ENCODE assay signal across 9 mouse cellular contexts in the genomic region with DNA sequence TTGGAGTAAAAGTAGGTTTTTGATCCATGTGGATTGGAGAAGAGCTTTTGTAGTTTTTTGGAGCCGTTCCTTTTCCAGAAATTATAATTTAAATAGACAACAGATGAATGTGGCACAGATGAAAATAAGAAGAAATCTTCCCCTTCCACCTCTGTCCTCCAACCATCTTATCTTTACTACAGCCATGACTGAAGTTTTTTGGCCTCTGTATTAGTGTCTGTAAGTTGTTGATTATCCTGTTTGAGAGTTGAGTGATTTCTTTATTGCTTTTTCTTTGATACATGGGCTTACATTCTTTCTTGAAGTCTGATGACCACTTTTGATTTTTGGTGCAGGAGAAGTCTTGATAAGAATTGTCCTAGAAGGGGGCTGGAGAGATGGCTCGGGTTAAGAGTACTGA. TPM values are rescaled to one million over a fixed set of nuclear protein-coding genes. Genes with fewer than 3 reads are reported as not detected.
DNase-seq lines count a peak whose midpoint lies in the region; ATAC-seq lines count a peak whose summit lies in the region.
"Had no signal": no experiment of that assay in that cellular context is flagged by ENCODE, and none has a peak within 500 bp of the region (broad histone marks: within the 10 kb centered on the region; RNA-seq: fewer than 3 reads in every experiment).

No protein-coding gene starts in this region.

- 46% methylated on average over 2 of the region's 2 CpGs for WGBS in lung, embryonic 15.5 days
- 80% methylated on average over 2 of the region's 2 CpGs for WGBS in forebrain, embryonic 12.5 days
- 77% methylated on average over 2 of the region's 2 CpGs for WGBS in limb, embryonic 12.5 days
- WGBS in neural tube, embryonic 15.5 days, result 77% methylated on average over 2 of the region's 2 CpGs

- no peak overlapping the region for H3K27ac ChIP-seq in lung, embryonic 15.5 days
- no peak overlapping the region for H3K27ac ChIP-seq in forebrain, embryonic 12.5 days
- H3K27ac ChIP-seq in limb, embryonic 12.5 days, result no peak overlapping the region
- H3K27ac ChIP-seq in neural tube, embryonic 15.5 days (replicated peaks), result no peak overlapping the region; the same call in 1 of the 2 replicates

- no peak for DNase-seq in lung, postnatal 36 days
- DNase-seq in natural killer cell, adult 2 months (ENCODE audit: low spot score in 2 of 2), result no peak
- DNase-seq in left cerebral cortex, postnatal 14 days (ENCODE audit: low spot score in 2 of 2), result no peak
- DNase-seq in adrenal gland, postnatal 25 days, result no peak
- DNase-seq: thymus, postnatal 4 days had no signal

- ATAC-seq in lung, embryonic 15.5 days (ENCODE audit: borderline replicate concordance, extremely low read depth, low FRiP score, low TSS enrichment), result no peak
- no peak for ATAC-seq in forebrain, embryonic 12.5 days (ENCODE audit: low FRiP score)
- ATAC-seq in limb, embryonic 12.5 days (ENCODE audit: insufficient number of reproducible peaks, insufficient read depth, low FRiP score, low TSS enrichment, low read depth), result no peak
- ATAC-seq in neural tube, embryonic 15.5 days (ENCODE audit: low FRiP score), result no peak

- peaks cover 27% of the 10 kb centered on the region for H3K4me1 ChIP-seq in lung, embryonic 15.5 days
- H3K4me1 ChIP-seq in forebrain, embryonic 12.5 days, result peaks cover 23% of the 10 kb centered on the region
- peaks cover 12% of the 10 kb centered on the region for H3K4me1 ChIP-seq in limb, embryonic 12.5 days (replicated peaks)
- peaks cover 41% of the 10 kb centered on the region for H3K4me1 ChIP-seq in neural tube, embryonic 15.5 days

- H3K36me3 ChIP-seq in lung, embryonic 15.5 days, result no peaks in the 10 kb centered on the region
- H3K36me3 ChIP-seq in forebrain, embryonic 12.5 days (replicated peaks), result no peaks in the 10 kb centered on the region; the same call in 1 of the 2 replicates
- peaks cover 6% of the 10 kb centered on the region; the same call in 1 of the 2 replicates for H3K36me3 ChIP-seq in limb, embryonic 12.5 days
- no peaks in the 10 kb centered on the region for H3K36me3 ChIP-seq in neural tube, embryonic 15.5 days

- intact Hi-C loops in left cerebral cortex, postnatal 14 days (cut with DNase I), result loop anchor here (5.0 kb wide), 2 partner anchors 43 to 78 kb away; no protein-coding TSS in a partner anchor

- H3K9me3 ChIP-seq in lung, embryonic 15.5 days, result no peaks in the 10 kb centered on the region
- no peaks in the 10 kb centered on the region for H3K9me3 ChIP-seq in forebrain, embryonic 12.5 days
- H3K9me3 ChIP-seq in limb, embryonic 12.5 days, result no peaks in the 10 kb centered on the region
- H3K9me3 ChIP-seq in neural tube, embryonic 15.5 days (replicated peaks), result no peaks in the 10 kb centered on the region

- H3K27me3 ChIP-seq in lung, embryonic 15.5 days, result no peaks in the 10 kb centered on the region
- H3K27me3 ChIP-seq in forebrain, embryonic 12.5 days, result no peaks in the 10 kb centered on the region
- no peaks in the 10 kb centered on the region for H3K27me3 ChIP-seq in limb, embryonic 12.5 days
- H3K27me3 ChIP-seq in neural tube, embryonic 15.5 days (replicated peaks), result no peaks in the 10 kb centered on the region

- peak overlapping the region; percentile 83; the same call in 1 of the 2 replicates for H3K9ac ChIP-seq in lung, embryonic 15.5 days
- H3K9ac ChIP-seq in forebrain, embryonic 12.5 days, result peak overlapping the region; percentile 96
- peak overlapping the region; percentile 94 for H3K9ac ChIP-seq in limb, embryonic 12.5 days (replicated peaks)
- H3K9ac ChIP-seq in neural tube, embryonic 15.5 days (replicated peaks), result peak overlapping the region; percentile 91

- H3K4me3 ChIP-seq in lung, embryonic 15.5 days, result peak overlapping the region; percentile 94
- H3K4me3 ChIP-seq in forebrain, embryonic 12.5 days (replicated peaks), result peak overlapping the region; percentile 88
- peak overlapping the region; percentile 88 for H3K4me3 ChIP-seq in limb, embryonic 12.5 days (replicated peaks)
- H3K4me3 ChIP-seq in neural tube, embryonic 15.5 days (replicated peaks), result peak overlapping the region; percentile 73

- H3K4me2 ChIP-seq in lung, embryonic 15.5 days, result peak overlapping the region; percentile 80
- peak overlapping the region; percentile 93 for H3K4me2 ChIP-seq in forebrain, embryonic 12.5 days
- H3K4me2 ChIP-seq in limb, embryonic 12.5 days, result peak overlapping the region; percentile 70
- H3K4me2 ChIP-seq in neural tube, embryonic 15.5 days, result peak overlapping the region; percentile 87

RNA-seq across cellular contexts. Expression of a gene that starts 1.7 kb away (rescaled TPM):
- polyA plus RNA-seq in lung, embryonic 15.5 days (2015; fragmentation: Nextera tagmentation; extraction: Ambion mirVana), result 10.6 and 11.7 TPM in 2 replicates
- polyA plus RNA-seq in forebrain, embryonic 12.5 days (2016; fragmentation: Nextera tagmentation; extraction: Ambion mirVana), result 15.8 and 17.2 TPM in 2 replicates
- polyA plus RNA-seq in limb, embryonic 12.5 days (2016; fragmentation: Nextera tagmentation; extraction: Ambion mirVana), result 17.7 and 19.5 TPM in 2 replicates
- 13.2 and 15.0 TPM in 2 replicates for polyA plus RNA-seq in neural tube, embryonic 15.5 days (2015; fragmentation: Nextera tagmentation; extraction: Ambion mirVana)
- total RNA-seq in left cerebral cortex, postnatal 14 days (2021), result 10 to 100 TPM; 89.0 to 96.0 TPM
- total RNA-seq in adrenal gland, postnatal 25 days (2021), result 76.8 and 78.1 TPM in 2 replicates

RNA-seq across cellular contexts. Expression of a gene that starts 29.7 kb away (rescaled TPM):
- polyA plus RNA-seq in lung, embryonic 15.5 days (2015; fragmentation: Nextera tagmentation; extraction: Ambion mirVana), result 3.4 and 4.8 TPM in 2 replicates
- 6.0 and 7.9 TPM in 2 replicates for polyA plus RNA-seq in forebrain, embryonic 12.5 days (2016; fragmentation: Nextera tagmentation; extraction: Ambion mirVana)
- polyA plus RNA-seq in limb, embryonic 12.5 days (2016; fragmentation: Nextera tagmentation; extraction: Ambion mirVana), result 5.7 and 5.9 TPM in 2 replicates
- 7.3 and 9.0 TPM in 2 replicates for polyA plus RNA-seq in neural tube, embryonic 15.5 days (2015; fragmentation: Nextera tagmentation; extraction: Ambion mirVana)
- 10 to 100 TPM; 28.2 to 29.4 TPM for total RNA-seq in left cerebral cortex, postnatal 14 days (2021)
- total RNA-seq in adrenal gland, postnatal 25 days (2021), result 9.0 and 10.7 TPM in 2 replicates

RNA-seq across cellular contexts. Expression of a gene that starts 40.7 kb away (rescaled TPM):
- 19.9 and 21.1 TPM in 2 replicates for polyA plus RNA-seq in lung, embryonic 15.5 days (2015; fragmentation: Nextera tagmentation; extraction: Ambion mirVana)
- polyA plus RNA-seq in forebrain, embryonic 12.5 days (2016; fragmentation: Nextera tagmentation; extraction: Ambion mirVana), result 19.9 and 20.7 TPM in 2 replicates
- polyA plus RNA-seq in limb, embryonic 12.5 days (2016; fragmentation: Nextera tagmentation; extraction: Ambion mirVana), result 18.6 and 30.3 TPM in 2 replicates
- polyA plus RNA-seq in neural tube, embryonic 15.5 days (2015; fragmentation: Nextera tagmentation; extraction: Ambion mirVana), result 20.7 and 28.1 TPM in 2 replicates
- total RNA-seq in left cerebral cortex, postnatal 14 days (2021), result 10 to 100 TPM; 30.5 to 31.6 TPM
- total RNA-seq in adrenal gland, postnatal 25 days (2021), result 46.7 and 57.8 TPM in 2 replicates

RNA-seq across cellular contexts. Expression of a gene that starts 46.7 kb away (rescaled TPM):
- polyA plus RNA-seq in lung, embryonic 15.5 days (2015; fragmentation: Nextera tagmentation; extraction: Ambion mirVana), result 94.7 and 102 TPM in 2 replicates
- polyA plus RNA-seq in forebrain, embryonic 12.5 days (2016; fragmentation: Nextera tagmentation; extraction: Ambion mirVana), result 32.8 and 42.8 TPM in 2 replicates
- polyA plus RNA-seq in limb, embryonic 12.5 days (2016; fragmentation: Nextera tagmentation; extraction: Ambion mirVana), result 56.8 and 62.0 TPM in 2 replicates
- polyA plus RNA-seq in neural tube, embryonic 15.5 days (2015; fragmentation: Nextera tagmentation; extraction: Ambion mirVana), result 49.3 and 56.0 TPM in 2 replicates
- 10 to 100 TPM; 50.5 to 51.9 TPM for total RNA-seq in left cerebral cortex, postnatal 14 days (2021)
- total RNA-seq in adrenal gland, postnatal 25 days (2021), result 132 and 136 TPM in 2 replicates

RNA-seq across cellular contexts. Expression of a gene that starts 51.3 kb away (rescaled TPM):
- polyA plus RNA-seq in lung, embryonic 15.5 days (2015; fragmentation: Nextera tagmentation; extraction: Ambion mirVana), result 6.0 and 6.3 TPM in 2 replicates
- polyA plus RNA-seq in forebrain, embryonic 12.5 days (2016; fragmentation: Nextera tagmentation; extraction: Ambion mirVana), result 5.3 and 5.5 TPM in 2 replicates
- polyA plus RNA-seq in limb, embryonic 12.5 days (2016; fragmentation: Nextera tagmentation; extraction: Ambion mirVana), result 11.7 and 12.9 TPM in 2 replicates
- polyA plus RNA-seq in neural tube, embryonic 15.5 days (2015; fragmentation: Nextera tagmentation; extraction: Ambion mirVana), result 0.82 and 2.2 TPM in 2 replicates
- total RNA-seq in left cerebral cortex, postnatal 14 days (2021), result under 1 TPM in 1 of 2 experiments, not detected in 1; 0.23 TPM
- 0.85 TPM in 1 of 2 replicates, not detected in the other for total RNA-seq in adrenal gland, postnatal 25 days (2021)
